Mouse (Mus musculus): ENCODE data around the gene Samd5.

The Samd5 gene

GRCm38 (mm10) chr10:9575605-9576004 lies 99.4 kb downstream of the Samd5 start:
- DNase-seq (ENCODE audit: low read depth, low spot score), result peak; percentile 83

GRCm38 (mm10) chr10:9574135-9574534 lies 100.9 kb downstream of the Samd5 start:
- no peak for DNase-seq (ENCODE audit: low read depth, low spot score)

Data from brain, adult 2 months (tissue).